Mouse (Mus musculus): Measurements from ENCODE around the gene 9530053A07Rik.

DNA sequence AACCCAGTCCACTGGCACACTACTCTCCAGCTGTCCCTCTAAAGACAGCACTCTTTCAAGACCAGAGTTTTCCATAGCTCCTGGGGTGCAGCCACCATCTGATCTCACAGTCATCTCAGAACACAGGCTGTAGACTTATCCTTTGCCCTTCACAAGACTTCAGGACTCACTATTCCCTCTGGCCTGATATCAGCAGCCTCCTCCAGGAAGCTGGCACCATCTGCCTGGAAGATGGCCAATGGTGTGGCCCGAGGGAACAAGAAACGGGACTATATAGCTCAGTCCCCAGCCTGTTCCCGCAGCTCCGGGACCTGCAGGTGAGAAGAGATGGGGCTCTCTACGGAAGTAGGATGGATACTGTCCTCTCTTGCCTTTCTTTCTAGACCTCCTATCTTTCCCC, at the start of gene 9530053A07Rik:
- no peak for TF ChIP-seq POLR2A (IDR thresholded peaks at IDR 0.05; ENCODE audit: borderline replicate concordance, extremely low read depth, low read depth, low read length)
- no peak for TF ChIP-seq CTCF (IDR thresholded peaks at IDR 0.05; ENCODE audit: insufficient read depth, low read length)

Measured in lung, adult 2 months (tissue).